Comparison of ENCODE assay signal across 22 mouse cellular contexts in the genomic region with DNA sequence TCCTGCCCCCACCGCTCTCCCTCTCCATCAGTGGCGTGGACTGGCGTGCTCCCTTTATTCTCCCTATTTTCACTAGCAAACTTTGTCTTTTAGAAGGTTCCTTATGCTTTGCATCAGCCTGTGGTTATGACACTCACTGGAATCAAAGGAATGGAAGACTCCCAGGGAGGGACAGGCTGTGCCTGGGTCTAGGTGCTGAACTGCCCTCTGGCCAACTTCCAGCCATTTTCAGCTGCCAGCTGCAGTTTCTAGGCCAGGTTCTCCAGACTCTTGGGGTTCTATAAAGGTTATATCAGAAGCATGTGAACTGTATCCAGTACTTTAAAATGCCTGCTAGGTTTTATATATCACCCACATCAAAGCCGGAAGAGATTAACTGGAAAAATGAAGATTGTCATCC.
"Had no signal": no experiment of that assay in that cellular context is flagged by ENCODE, and none has a peak within 500 bp of the region (broad histone marks: within the 10 kb centered on the region; RNA-seq: fewer than 3 reads in every experiment).

No protein-coding gene starts in this region.

- H3K9ac ChIP-seq: limb, embryonic 13.5 days; liver, embryonic 12.5 days; liver, embryonic 15.5 days; lung, embryonic 15.5 days; midbrain, embryonic 13.5 days; neural tube, embryonic 13.5 days had no signal

- H3K4me1 ChIP-seq: limb, embryonic 10.5 days; limb, embryonic 13.5 days; liver, embryonic 12.5 days; liver, embryonic 15.5 days; lung, embryonic 15.5 days had no signal

- H3K27me3 ChIP-seq: limb, embryonic 13.5 days; liver, embryonic 12.5 days; liver, embryonic 15.5 days; lung, embryonic 15.5 days; midbrain, embryonic 13.5 days; neural tube, embryonic 13.5 days had no signal

- H3K9me3 ChIP-seq: limb, embryonic 10.5 days; limb, embryonic 13.5 days; liver, embryonic 12.5 days; liver, embryonic 15.5 days; lung, embryonic 15.5 days; megakaryocyte, embryonic 14.5 days; midbrain, embryonic 10.5 days; midbrain, embryonic 13.5 days; neural tube, embryonic 13.5 days had no signal

- ATAC-seq: liver, embryonic 12.5 days; midbrain, embryonic 13.5 days; midbrain, embryonic 16.5 days had no signal

- H3K36me3 ChIP-seq: limb, embryonic 10.5 days; limb, embryonic 13.5 days; liver, embryonic 12.5 days; liver, embryonic 15.5 days; lung, embryonic 15.5 days; midbrain, embryonic 10.5 days; midbrain, embryonic 13.5 days; neural tube, embryonic 13.5 days had no signal

- H3K4me3 ChIP-seq: layer of hippocampus, adult 2 months; limb, embryonic 10.5 days; limb, embryonic 13.5 days; liver, embryonic 12.5 days; liver, embryonic 15.5 days; lung, embryonic 15.5 days; megakaryocyte, embryonic 14.5 days; midbrain, embryonic 10.5 days; midbrain, embryonic 13.5 days; myocyte; neural tube, embryonic 13.5 days had no signal

- H3K27ac ChIP-seq: kidney, postnatal 0 days; layer of hippocampus, adult 2 months; limb, embryonic 10.5 days; limb, embryonic 13.5 days; liver, embryonic 12.5 days; liver, embryonic 15.5 days; lung, embryonic 15.5 days; midbrain, embryonic 10.5 days; midbrain, embryonic 13.5 days; neural tube, embryonic 13.5 days had no signal

- DNase-seq: kidney, postnatal 25 days; layer of hippocampus, adult 9-11 months; liver; lung, adult 18-20 months; lung, postnatal 10 days; lung, postnatal 36 days; thymus, adult 18-20 months; thymus, postnatal 14 days; thymus, postnatal 4 days had no signal

- H3K4me2 ChIP-seq: limb, embryonic 13.5 days; liver, embryonic 12.5 days; liver, embryonic 15.5 days; lung, embryonic 15.5 days; midbrain, embryonic 13.5 days; neural tube, embryonic 13.5 days had no signal
